Mouse (Mus musculus) MEL-GATA-1-ER (cell line): ENCODE measurements around the gene BC030867.
A peak's percentile ranks its signal among the peaks of the same experiment; 100 is the strongest.

Source experiments
- DNase-seq: peaks from one replicate; pipeline ENCODE4 v3.0.0-alpha.2; 2012; ENCODE audit warnings: low read depth; ENCODE audit errors: extremely low read depth

Gene BC030867

DNA sequence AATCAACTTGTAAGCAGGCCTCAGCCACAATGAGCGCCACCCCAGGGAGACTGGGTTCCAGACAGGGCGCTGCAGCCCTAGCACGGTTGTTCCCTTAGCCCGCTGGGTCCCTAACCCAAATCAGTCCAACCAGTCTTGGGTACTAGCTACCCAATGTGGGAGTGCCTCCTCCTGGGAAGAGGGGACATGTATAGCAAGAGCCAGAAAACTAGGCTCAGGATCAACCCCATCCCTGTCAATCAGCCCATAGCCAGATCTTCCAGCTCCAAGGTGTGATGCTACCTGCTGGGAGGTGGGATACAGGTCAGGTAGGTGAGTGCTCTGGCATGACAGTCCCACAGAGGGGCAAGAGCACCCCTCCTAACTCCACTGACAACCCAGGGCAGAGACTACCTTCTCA lies 41.5 kb downstream of the BC030867 start:
- DNase-seq: no peak

DNA sequence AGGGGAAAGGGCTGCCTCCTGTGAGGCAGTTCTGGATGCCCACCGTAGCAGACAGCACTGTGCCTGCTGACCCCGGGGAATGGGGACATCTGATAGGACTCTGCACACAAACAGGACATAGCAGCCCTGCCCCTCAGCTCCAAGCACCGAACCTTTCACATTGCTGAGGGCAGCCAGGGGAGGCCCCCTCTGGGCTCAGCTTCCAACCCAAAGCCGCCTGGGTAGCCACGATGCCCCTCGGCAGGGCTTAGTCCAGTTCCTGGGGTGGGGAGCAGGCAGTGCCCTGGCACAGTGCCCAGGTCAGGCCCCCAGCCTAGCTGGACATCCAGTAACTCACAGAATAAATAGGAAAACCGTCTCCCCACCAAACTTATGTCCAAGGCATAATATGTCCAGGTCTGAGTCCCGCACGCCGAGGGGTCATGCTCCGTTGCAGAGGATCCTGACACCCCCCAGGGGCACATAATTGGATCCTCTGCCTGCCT lies 42.4 kb downstream of the BC030867 start:
- no peak for DNase-seq

DNA sequence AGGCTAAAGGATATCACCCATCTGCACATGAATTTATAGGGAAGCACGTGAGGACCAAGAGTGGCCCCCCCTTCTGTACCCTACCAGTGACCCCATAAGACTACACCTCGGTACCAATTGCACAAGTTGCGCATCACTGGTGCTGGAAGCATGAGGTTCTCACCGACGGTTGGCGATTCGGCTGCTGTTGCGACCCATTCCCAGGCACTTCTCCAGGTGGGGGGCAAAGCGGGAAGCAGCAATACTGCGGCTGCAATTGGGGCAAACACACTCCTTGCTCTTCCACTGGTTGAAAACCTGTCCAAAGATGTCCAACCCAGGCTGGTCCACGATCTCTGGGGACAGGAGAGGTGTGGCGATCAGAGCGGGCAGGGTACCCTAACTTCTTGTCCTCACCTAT lies 45.3 kb downstream of the BC030867 start:
- no peak for DNase-seq

DNA sequence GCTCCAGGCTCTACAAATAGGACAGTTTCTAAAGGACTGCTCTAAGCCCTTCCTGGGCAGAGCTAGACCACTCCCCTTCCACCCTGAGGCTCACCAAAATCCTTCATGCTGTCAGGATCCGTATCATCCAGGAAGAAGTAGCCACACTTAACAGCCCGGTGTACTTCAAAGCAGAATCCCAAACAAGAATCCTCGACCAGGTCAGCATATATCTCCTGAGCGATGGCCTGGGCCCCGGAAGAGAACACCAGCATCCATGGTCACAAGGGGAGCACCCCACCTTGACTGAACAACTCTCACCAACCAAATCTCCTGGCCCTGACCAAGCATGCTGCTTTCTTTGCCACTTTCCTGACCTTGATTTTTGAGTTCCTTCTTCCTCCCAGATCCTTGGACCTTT lies 45.7 kb downstream of the BC030867 start:
- DNase-seq: no peak

DNA sequence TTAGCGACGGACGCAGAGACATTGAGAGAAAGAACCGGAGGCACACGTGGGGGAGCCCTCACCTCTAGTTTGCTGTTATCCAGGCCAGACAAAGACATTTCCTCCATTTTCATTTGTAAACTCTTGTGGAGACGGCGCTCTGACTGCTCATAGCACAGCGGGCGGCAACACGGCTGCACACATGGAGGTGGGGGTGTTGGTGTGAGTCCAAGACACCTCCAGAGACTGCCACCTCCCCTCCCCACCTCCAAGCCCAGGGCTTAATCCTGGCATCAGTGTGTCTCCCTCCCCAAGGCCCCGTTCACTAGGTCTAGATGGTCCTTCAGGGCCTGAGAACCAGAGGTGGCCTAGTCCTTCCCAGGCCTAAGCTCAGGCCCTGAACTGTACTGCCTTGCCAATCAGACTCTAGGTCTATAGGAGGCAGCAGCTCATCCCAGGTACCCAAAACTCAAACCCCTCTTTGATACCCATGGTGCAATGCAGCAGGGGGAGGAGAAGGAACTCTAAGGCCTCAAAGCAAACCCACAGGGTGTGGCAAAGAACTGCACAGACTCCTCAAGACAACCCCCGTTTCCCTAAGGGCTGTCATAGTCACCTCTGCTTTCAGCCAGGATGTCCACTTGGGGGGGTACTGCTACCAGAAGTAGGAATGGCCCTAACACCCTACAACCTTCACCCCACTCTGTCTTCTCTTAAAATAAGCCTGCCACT lies 46.4 kb downstream of the BC030867 start:
- no peak for DNase-seq

- no peak for DNase-seq
These were observed 47.2 kb downstream of the BC030867 start for GRCm38 (mm10) chr11:102295598-102296471.

GRCm38 (mm10) chr11:102296491-102297472 lies 48.1 kb downstream of the BC030867 start, which contains the start of gene Atxn7l3:
TSS of gene Atxn7l3 (minus strand) at chr11:102296631.
- DNase-seq: peak; percentile 93

GRCm38 (mm10) chr11:102297577-102298556 lies 49.2 kb downstream of the BC030867 start:
- DNase-seq: no peak

DNA sequence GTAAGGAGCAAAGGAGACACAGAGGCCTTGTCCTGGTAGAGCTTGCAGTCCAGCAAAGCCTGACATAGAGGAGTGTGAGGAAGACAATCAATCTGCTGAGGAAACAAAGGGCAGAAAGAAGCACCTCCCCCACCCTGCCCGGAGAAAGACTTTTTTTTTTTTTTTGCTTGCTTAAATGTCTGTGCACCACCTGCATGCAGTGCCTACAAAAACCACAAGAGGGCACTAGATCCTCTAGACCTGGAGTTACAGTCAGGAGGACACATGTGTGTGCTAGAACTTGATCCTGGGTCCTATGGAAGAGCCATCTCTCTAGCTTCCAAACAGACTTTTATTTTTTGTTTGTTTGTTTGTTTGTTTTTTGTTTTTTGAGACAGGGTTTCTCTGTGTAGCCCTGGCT lies 51.2 kb downstream of the BC030867 start:
- DNase-seq: no peak

GRCm38 (mm10) chr11:102304141-102304540 lies 55.5 kb downstream of the BC030867 start:
- DNase-seq: no peak

DNA sequence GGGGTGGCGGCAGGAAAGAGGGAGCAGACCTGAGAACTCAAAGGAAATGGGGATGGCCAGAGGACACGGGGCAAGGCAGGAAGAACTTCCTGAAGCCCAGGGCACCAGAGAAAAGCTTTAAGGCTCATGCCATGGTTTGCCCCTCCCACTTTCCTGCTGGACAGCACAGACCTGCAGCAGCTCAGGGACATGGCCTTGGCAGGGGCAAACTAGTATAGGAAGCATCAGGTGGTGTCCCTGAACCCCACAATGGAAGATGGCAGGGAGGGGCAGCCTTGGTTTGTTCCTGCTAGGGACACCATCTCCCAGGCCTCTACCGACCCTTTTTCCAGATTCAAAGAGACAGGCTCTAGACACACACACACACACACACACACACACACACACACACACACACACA lies 56.7 kb downstream of the BC030867 start:
- DNase-seq: no peak

DNA sequence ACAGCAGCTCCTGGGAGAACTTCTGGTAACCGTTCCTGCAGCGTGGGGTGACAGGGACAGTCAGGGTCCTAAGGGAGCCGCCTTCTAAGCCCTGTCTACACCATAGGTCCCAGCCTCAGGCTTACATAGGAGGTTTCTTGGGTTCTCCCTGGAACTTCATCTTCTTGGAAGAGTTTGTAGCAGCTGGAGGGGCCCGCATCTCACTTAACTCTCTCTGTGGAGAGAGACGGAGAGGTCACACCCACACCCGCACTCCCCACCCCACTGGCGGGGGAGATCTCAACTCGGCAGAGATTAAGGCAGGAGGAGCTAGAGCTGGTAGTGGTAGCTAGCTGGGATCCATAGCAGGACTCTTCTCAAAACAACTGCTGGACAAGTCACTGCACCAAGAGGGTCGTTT lies 59.4 kb downstream of the BC030867 start:
- DNase-seq: no peak

- DNase-seq: peak; percentile 87
These were observed 60.3 kb downstream of the BC030867 start for GRCm38 (mm10) chr11:102308979-102309378.

DNA sequence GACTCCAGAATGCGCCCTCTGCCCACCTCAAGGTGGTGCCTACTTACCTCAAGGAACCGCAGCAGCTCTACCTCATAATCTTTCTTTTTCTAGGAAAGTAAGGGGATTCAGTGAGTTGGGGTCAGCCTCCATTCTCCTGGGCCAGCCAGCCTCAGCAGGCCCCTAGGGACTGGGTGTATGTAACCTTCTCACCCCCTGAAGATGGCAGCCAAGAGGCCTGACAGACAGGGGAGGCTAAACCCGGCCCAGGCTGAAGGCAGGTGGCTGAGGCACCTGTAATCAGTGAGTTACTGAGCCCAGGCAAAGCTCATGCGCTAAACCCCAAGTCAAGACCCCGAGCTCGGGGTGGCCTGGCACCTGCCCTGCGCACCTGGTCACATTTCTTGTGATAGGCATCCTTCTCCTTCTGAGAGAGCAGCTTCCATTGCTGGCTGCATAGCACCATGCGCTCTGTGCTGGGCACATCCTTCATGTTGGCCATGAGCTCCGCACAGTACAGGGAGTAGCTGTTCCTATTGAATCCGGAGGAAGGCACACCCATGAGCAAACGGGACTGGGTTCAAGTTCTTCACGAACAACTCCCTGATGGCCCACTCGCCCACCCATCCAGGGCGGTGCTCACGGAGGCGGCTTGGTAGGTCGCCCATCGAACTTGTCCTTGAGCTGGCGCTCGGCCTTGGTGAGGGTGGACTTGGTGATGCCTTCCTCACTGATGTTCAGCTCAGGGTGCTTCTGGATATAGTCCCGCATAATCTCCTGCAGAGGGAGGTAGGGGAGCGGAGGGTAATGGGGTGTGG lies 61.3 kb downstream of the BC030867 start:
- DNase-seq: no peak

DNA sequence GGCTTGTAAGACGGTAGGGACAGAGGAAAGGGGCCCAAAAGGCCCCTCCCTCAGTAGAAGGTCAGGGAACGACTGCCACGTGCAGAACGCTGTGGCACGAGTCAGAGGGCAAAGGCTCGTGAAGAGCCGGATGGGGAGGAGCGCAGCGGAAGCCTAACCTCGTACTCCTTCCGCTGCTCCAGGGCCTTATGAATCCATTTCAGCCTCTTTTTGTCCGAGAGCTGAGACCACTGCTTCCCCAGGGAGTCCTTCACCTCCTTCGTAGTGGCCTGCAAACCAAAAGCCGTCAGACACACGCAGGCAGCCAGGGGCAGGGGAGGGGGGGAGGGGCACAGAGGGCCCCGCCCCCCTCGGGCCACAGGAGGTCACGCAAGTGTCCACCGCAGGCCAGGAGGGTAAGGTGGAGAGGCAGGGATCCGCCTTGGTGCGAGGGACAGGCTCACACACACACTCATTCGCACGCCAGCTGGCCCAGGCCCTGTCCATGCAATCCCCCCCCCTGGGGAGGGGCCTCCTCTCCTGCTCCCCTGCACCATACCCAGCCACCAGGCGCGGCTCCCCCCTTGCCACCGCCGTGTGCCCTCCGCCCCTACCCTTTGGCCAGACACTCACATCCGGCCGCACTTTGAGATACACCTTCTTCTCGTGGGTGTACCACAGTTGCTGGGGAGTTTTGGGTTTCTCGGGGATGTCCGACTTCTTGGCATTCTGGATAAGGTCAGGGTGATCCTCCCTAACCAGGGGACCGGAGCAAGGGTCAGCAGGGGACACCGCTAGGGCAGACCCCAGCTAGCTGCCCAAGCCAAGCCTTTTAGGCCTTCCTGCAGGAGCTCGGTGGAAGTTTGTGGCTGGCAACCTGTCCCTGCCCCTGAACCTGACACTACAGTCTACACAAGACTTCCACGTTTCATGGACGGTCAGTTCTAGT lies 62.4 kb downstream of the BC030867 start:
- no peak for DNase-seq

DNA sequence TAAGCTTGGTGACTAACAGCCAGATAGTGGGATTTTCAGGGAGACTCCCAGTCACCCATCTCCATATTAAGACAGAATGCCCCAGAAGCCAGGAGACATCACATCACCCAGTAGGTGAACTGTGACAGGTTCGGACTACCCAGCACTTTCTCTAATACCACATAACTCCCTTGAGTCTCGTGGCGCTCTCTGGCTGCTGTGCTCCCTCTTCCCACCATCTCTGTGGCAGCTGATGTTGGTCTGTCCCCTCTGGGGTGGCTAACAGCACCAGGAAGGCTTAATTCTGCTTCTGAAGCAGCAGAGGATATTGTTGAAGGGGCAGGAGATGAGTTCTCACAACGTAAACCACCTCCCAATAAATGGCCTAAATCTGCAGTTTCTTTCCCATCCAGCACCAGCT lies 63.3 kb downstream of the BC030867 start:
- DNase-seq: no peak

DNA sequence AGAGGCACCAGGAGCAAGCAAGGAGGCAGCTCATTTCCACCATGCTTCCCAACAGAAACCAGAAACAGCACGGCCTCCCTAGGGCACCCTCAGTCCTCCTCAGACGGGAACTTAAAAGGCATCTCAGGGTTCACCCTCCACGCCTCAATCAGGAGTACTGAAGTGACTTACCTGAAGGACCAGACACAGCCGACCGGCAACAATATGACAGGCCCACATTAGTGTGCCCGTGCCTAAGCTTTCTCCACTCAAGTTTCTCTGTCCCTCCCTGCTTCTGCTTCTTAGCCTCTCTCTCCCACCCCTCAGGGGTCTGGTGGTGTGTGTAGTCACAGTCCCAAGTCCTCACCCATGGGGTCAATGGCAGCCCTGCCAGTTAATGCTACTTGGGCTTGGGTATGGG lies 63.9 kb downstream of the BC030867 start:
- DNase-seq: no peak

GRCm38 (mm10) chr11:102314321-102314720 lies 65.6 kb downstream of the BC030867 start:
- no peak for DNase-seq
